Mouse (Mus musculus) left cerebral cortex, adult 2 months (tissue): ENCODE measurements around the gene Ppp2ca. TPM values are rescaled to one million over a fixed set of nuclear protein-coding genes. Genes with fewer than 3 reads are reported as not detected.

Source experiments
- DNase-seq, 2 experiments: peaks; one replicate each; pipeline ENCODE4 v3.0.0; 2021 to 2022; ENCODE audit warnings: low spot score in 2 of 2, mixed read lengths in 1 of 2; ENCODE audit errors: extremely low spot score in 1 of 2
- H3K27ac ChIP-seq: fragments of 200-600 bp; 2 replicates; pipeline ENCODE4 v1.8.1; 2022
- H3K4me3 ChIP-seq: fragments of 200-600 bp; 2 replicates; pipeline ENCODE4 v1.8.1; 2022
- CTCF ChIP-seq: fragments of 200-600 bp; IDR thresholded peaks from 2 replicates; pipeline ENCODE4 v1.8.1; 2022; ENCODE audit warnings: antibody characterized with exemption, mild to moderate bottlenecking, moderate library complexity
- intact Hi-C: fragments of 180-260 bp; cut with DNase I; formaldehyde crosslinking; loops from one replicate; pipeline ENCODE4 v1.15.1; 2025
- long read RNA-seq, 2 experiments: library from polyadenylated mRNA; stranded (forward); transcript quantifications; one replicate each; pipeline ENCODE4 v2.0.0; 2021; ENCODE audit warnings: borderline mapping rate in 2 of 2
- total RNA-seq, 2 experiments: library from RNA; stranded (reverse); gene quantifications; 2 replicates each; pipeline ENCODE4 v1.2.3; 2021

Ppp2ca gene
- total RNA-seq = 100 to 1,000 TPM; 109 to 121 TPM
- long read RNA-seq, experiment 1, full-length matches to known transcripts = 777 of 840 reads
- long read RNA-seq, experiment 1, partial matches to known transcripts = 50 of 840 reads
- long read RNA-seq, experiment 1, other reads (novel, unspliced or antisense) = 13 of 840 reads
- long read RNA-seq, experiment 2, full-length matches to known transcripts = 471 of 501 reads
- long read RNA-seq, experiment 2, partial matches to known transcripts = 19 of 501 reads
- long read RNA-seq, experiment 2, other reads (novel, unspliced or antisense) = 11 of 501 reads

DNA sequence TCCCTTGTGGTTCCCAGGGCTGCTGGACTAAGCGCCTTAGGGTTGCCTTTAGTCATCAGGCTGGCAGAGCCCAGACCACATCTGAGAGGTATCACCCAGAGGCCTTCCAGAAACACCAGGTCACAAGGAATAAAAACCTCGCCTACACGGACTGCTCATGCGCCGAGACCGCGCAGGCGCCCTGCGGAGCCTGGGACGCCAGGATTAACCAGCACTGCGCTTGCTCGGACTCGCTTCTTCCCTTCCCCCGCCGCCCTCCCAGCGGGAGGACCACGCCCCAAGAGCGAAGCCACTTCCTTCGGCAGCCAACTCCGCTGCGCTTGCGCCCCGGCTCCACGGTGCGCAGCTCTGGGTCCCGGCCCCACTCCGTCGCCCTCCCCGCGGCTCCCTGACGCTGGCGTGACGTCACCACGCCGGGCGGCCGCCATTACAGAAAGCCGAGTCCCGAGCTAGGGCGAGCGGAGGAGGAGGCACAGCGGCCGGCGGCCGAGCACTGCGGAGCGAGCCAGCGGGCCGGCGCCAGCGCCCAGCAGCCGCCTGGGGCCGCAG lies at the start of gene Ppp2ca:
Gene Ppp2ca (plus strand): TSS at position 284 of the 549 bp plus-strand sequence.
- Histone ChIP-seq H3K27ac (peak within 1 kb of the TSS; percentile 96), H3K4me3 (peak within 1 kb of the TSS; percentile 98)
- intact Hi-C loops = loop anchor here (2.0 kb wide), 2 partner anchors 98 to 242 kb away; partner anchors contain the start of genes Jade2 and Ube2b
- peak; percentile 98 to 99 for DNase-seq
- TF ChIP-seq CTCF = no peak; the same call in 1 of the 2 replicates

DNA sequence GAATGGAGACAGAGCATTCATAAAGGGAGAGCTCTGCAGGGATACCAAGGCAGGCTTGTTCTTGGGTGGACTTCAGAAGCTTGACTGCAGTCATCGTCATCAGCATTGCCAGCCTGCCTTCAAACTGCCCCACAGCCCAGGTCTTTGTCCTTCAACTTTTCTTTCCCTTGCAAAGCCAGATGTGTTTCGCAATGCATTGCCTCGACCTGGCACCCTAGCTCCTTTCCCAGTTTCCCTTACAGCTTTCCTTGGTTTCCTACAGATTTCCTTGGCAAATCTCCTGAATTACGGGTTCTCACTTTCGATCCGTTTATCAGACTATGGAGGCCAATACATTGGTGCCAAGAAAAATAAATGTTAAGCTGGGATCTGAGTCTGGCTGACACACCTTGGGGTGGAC lies 45.1 kb upstream of the Ppp2ca start:
- no peak for DNase-seq
- Histone ChIP-seq H3K4me3 (no peak overlapping the region), H3K27ac (no peak overlapping the region)
- intact Hi-C loops = no loop called here
- TF ChIP-seq CTCF = no peak

DNA sequence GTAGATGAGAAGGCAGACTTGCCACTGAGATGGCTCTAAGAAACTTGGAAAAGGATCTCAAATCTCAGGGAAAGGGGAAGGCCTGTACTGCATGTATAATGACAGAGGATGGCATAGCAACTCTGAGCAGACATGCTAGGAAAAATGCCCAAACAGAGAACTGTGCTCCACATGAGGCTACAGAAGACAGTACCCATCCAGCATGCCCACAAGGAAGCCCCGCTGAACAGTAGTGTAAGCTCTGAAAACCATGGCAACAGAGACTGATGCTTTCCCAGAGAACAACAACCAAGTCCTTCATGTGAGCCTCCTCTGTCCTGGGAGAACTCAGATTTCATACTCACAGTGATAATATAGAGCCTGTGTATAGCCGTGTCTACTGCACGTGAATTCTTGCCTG lies 43.8 kb upstream of the Ppp2ca start:
- Histone ChIP-seq H3K4me3 (no peak overlapping the region), H3K27ac (no peak overlapping the region)
- no peak for DNase-seq
- no peak for TF ChIP-seq CTCF
- intact Hi-C loops = no loop called here

DNA sequence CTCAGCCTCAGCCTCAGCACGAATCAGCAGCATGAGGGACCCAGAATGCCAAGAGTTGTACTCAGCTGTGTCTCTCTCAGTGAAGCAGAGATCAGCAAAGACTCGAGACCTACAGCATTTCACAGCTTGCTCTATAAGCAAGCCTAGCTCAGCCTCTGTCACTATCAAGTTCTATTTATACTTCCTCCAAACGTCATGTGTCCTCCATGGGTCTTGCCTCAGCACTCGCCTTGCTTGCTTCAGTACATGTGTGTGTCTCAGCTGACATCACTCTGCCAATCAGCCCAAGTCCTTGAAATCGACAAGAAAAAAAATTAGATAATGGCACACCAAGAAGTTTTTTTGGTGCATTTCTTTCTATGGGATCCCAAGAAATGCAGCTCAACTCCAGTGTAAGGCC lies 42.3 kb upstream of the Ppp2ca start:
- intact Hi-C loops = no loop called here

DNA sequence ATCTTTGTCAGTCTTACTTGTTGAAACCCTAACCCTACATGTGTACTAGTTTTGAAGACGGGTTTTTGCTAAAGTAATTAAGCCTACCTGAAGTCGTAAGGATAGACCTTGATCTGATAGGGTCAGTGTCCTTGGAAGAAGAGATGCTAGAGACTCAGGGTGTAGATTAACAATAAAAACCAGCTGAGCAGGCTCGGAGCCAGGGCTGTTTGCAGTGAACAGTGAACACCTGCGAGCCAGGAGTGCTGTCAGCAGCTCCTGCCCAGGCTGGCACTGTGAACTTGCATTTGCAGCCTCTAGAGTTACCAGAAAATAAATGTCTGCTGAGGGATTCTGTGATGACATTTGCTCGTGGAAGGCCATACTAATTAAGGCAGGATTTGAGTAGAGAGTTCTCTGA lies 39.5 kb upstream of the Ppp2ca start:
- H3K27ac ChIP-seq = no peak overlapping the region
- no peak overlapping the region for H3K4me3 ChIP-seq
- TF ChIP-seq CTCF = no peak
- DNase-seq = no peak
- intact Hi-C loops = no loop called here

More for the DNA sequence above, 42.3 kb upstream of the Ppp2ca start:
- DNase-seq = no peak
- H3K27ac ChIP-seq = no peak overlapping the region
- no peak overlapping the region for H3K4me3 ChIP-seq
- no peak for TF ChIP-seq CTCF

DNA sequence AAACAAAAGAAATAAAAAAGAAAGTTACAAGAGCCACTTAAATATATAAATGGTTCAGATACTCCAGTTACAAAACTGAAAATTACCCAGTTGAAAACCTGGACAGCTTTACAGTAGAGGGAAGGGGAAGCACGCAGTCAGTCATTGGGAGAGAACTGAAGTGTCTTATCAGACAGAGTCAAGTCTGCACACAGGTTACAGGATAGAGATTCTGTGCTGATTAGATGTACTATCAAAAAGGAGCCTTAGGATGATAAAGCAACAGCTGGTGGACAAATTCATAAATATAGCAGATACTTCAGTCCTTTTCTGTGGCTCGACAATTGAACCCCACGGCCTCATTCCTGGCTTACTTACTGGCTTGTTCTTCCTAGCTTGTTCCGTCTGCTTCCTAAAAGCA lies 38.2 kb upstream of the Ppp2ca start:
- no peak for DNase-seq
- no peak overlapping the region for H3K27ac ChIP-seq
- intact Hi-C loops = no loop called here
- H3K4me3 ChIP-seq = no peak overlapping the region
- no peak for TF ChIP-seq CTCF

DNA sequence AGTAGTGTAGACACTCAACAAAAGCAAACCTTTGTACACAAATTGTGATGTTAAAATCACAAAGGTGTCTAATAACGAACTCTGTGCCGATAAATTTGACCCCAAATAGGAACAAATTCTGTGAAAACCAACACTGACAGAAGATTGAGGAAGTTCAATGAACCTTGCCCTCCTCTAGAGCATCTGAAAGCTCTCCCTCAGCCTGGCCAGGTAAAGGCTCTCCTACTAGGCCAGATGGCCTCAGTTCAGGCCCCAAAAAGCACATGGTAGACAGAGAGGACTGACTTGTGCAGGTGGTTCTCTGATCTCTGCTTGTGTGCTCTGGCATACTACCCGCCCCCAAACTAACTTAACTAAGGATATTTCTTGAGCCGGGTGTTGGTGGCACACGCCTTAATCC lies 36.1 kb upstream of the Ppp2ca start:
- no peak overlapping the region for H3K27ac ChIP-seq
- no peak overlapping the region for H3K4me3 ChIP-seq
- intact Hi-C loops = no loop called here
- no peak for DNase-seq
- no peak for TF ChIP-seq CTCF

DNA sequence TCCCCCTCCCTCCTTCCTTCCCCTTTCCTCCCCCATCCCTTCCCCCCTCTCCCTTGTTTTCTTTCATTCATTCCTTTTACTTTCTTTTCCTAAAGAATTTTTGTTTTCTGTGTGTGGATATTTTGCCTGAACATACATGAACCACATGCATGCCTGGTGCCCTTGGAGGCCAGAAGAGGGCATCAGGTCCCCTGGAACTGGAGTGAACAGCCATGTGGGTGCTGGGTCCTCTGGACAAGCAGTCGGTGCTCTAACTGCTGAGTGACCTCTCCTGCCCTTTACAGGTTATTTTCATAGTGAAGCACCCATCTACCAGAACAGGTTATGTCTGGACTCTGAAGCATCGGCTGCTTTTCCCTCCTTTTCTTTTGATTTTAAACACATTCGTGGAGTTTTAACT lies 34.1 kb upstream of the Ppp2ca start:
- H3K4me3 ChIP-seq = no peak overlapping the region
- no peak overlapping the region for H3K27ac ChIP-seq
- intact Hi-C loops = no loop called here
- DNase-seq = no peak
- TF ChIP-seq CTCF = peak; percentile 4

DNA sequence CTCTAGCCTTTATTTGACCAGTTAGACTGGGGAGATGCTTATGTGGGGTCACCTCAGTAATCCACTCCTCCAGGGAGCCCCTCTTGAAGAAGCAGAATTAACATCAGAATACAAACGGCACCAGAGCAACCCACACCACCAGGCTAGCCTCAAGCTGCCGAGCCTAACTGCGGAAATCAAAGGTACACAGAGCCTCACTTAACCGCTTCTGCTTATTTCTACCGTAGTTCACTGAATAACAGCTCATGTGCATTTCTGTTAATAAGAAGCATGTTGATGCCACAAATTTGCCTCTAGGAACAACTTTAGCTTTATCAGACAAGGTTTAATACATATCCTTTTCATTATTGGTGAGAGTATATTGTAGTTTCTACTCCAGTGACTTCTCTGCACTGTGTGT lies 32.6 kb upstream of the Ppp2ca start:
- DNase-seq = no peak
- Histone ChIP-seq H3K27ac (no peak overlapping the region), H3K4me3 (no peak overlapping the region)
- intact Hi-C loops = no loop called here
- TF ChIP-seq CTCF = no peak

DNA sequence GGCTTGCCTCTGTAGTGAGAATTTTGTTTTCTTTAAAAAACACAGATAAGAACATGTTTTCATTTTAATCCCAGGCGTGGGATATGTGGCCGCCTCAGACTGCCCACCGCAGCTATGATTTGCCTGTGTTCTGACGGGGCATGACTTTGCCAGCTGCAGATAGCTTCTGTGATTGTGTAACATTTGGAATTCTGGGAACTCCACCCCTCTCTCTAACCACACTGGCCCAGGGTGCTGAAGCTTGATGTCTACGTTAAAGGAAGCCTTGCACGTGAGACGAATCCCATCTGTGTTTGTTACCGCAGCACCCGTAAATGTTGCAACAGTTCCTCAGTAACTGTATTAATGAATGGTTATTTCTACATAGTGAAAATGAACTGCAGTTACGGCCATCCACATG lies 26.7 kb upstream of the Ppp2ca start:
- no peak for DNase-seq
- Histone ChIP-seq H3K27ac (no peak overlapping the region), H3K4me3 (no peak overlapping the region)
- no peak for TF ChIP-seq CTCF
- intact Hi-C loops = no loop called here

DNA sequence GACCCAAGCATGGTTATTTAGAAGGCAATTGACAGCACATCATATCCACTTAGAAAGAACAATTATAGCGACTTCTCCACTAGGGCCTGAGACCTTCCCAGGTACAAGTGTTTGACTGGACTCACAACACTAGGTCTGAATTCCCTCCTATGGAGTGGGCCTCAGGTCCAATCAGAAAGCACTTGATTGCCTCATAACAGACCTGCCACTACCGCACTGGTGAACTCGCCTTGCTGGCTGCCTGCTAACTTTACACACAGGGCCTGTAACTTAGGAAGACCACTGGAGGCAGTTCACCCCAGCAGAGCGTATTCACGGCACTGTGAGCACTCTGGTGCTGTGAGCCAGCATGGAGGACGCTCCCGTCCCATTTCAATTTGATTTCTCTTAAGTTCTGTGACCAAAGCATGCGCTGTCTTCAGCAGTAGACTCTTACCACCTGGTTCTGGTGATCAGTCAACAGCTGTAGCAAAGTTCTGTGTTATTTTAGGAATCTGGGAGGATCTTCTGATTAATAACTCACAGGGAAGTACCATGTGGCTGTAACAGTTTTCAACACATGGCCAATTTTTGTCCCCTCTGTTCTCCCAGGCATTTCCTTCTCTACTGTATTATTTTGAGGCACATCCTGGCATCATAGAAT lies 24.8 kb upstream of the Ppp2ca start:
- intact Hi-C loops = no loop called here
- Histone ChIP-seq H3K4me3 (no peak overlapping the region), H3K27ac (no peak overlapping the region)
- no peak for TF ChIP-seq CTCF
- DNase-seq = no peak

DNA sequence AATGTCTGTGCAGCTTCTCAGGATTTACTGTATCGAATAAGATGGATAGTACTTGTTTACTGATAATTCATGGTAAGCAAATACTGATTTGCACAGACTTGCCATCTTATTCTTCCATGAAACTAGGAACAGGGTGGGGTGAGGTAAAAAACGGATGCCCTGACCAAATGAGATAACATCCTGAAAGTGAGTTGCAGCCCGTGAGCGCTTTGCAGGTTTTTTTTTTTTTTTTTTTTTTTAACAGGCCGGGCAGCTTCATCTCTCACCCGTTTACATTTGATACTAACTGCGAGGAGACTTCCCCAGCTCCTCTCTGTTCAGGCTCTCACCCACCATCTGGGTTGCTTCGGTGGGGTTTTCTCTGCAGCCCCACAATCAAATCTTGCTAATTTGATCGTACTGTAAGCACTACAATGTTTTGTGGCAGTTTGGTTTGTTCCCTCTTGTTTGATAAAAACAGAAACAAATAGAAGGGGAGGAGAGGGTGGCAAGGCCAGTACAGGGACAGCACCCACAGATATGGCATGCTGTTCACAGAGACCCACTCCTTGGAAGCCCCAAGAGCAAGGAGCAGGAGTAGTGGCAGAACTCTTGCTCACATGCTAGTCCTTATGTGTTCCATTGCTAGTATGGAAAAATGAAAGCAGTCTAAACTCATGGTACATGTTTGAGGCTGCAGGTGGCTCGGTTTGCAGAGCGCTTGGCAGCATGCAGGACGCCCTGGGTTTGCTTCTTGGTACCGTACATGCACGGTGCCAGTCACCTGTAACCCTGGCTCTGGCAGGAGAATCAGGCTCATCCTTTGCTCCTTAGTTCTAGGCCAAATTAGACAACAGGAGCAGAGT lies 23.6 kb upstream of the Ppp2ca start:
- intact Hi-C loops = no loop called here
- Histone ChIP-seq H3K4me3 (no peak overlapping the region), H3K27ac (no peak overlapping the region)
- DNase-seq = no peak
- TF ChIP-seq CTCF = no peak
